Mouse (Mus musculus): ENCODE measurements around the gene Tdrd9.

DNA sequence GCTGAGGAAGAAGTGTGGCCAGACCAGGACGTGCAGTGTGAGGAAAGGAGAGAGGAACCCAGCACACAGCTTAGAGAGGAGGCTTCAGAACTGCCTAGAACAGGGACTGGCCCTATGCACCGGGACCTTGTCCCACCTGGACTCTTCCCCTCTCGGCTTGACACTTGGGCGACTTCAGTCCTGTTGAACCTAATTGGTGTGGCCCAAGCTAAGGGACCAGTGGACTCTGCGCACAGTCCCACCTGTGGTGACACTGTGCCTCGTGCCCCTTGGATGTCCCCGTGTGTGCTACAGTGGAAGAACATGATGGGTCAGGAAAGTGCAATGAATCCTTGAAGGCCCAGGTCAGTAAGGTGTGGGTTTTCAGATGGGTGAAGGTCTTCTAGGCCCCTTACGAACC is 136.3 kb downstream of the Tdrd9 start:
- TF ChIP-seq CTCF (IDR thresholded peaks at IDR 0.05; ENCODE audit: low read depth) (no peak), EP300 (IDR thresholded peaks at IDR 0.05; ENCODE audit: low read depth) (no peak)

Data from liver, embryonic 14.5 days (tissue).